Mouse (Mus musculus): ENCODE data around the gene Rb1.

The Rb1 gene

GRCm38 (mm10) chr14:73226346-73226745 is 99.3 kb downstream of the Rb1 start:
- in situ Hi-C loops (cut with MboI; ENCODE audit: unreplicated experiment in 2 of 2), result no loop called here

GRCm38 (mm10) chr14:73222316-73222970 is 103.2 kb downstream of the Rb1 start:
- in situ Hi-C loops (cut with MboI; ENCODE audit: unreplicated experiment in 2 of 2), result no loop called here

DNA sequence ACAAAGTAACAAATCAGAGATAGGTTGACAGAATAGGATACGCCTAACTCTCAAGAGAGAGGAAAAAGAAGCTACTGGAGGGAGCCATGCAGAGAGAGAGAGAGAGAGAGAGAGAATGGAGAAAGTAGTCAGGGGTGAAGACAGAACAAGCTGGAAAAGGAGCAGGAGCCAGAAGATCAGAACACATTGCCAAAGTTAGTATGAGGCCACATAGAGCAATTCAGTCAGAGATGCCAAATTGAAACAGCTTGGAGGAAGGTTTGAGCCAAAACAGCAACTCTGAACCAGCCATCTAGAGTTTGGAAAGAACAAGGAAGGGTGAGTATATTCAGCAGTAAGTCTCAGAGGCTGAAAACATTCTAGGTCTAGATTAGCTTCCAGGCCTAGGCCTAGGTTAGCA is 108.6 kb downstream of the Rb1 start:
- in situ Hi-C loops (cut with MboI; ENCODE audit: unreplicated experiment in 2 of 2), result no loop called here

DNA sequence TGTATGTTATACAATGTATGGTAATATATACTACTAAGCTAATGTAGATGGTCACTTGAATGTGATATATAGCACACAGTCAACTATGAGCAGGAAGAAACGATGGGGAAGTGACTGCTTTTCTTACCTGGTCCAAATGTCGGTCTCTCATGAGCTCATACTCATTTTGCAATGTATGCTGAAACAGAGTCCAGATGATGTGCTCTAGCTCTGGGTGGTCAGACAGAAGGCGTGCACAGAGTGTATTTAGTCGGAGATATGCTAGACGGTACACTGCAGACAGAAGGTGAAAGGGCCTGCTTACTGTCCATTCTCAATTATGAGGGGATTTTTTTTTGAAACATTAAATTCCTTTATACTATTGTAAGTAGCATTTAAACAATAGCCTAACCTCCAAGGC is 114.1 kb downstream of the Rb1 start:
- in situ Hi-C loops (cut with MboI; ENCODE audit: unreplicated experiment in 2 of 2), result no loop called here

DNA sequence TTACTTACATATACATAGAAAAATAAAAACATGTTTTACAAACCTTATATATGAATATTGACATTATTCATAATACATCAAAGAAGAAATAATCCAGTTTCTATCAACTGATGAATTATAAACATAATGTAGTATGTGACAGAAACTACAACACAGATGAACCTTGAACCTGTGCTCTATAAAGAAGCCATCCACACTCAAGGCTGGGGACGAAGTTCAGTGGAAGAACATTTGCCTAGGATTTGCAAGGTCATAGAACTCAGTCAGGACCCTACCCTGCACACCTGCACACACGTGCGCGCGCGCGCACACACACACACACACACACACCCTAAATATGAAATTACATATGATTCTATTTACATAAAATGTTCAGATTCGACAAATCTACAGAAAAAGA is 115.4 kb downstream of the Rb1 start:
- in situ Hi-C loops (cut with MboI; ENCODE audit: unreplicated experiment in 2 of 2), result no loop called here

DNA sequence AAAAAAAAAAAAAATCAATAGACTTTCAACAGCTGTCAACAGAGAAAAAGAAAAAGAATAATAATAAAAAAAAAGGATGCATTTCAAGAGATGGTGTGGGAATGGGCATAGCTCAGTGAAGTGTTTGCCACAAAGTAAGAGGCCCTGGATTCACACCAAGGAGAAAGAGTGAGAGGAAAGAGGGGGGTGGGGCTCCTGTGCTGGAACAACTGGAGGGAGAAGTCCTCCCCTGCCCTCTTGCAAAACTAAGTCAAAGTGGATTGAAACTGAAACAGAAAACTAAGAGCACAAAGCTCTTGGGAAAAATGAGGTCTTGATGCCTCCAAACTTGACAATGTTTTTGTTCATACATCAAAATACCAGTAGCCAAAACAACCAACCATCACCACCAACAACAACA is 116.4 kb downstream of the Rb1 start:
- in situ Hi-C loops (cut with MboI; ENCODE audit: unreplicated experiment in 2 of 2), result no loop called here

- in situ Hi-C loops (cut with MboI; ENCODE audit: unreplicated experiment in 2 of 2), result no loop called here
Measured at GRCm38 (mm10) chr14:73204016-73204415, 121.6 kb downstream of the Rb1 start.

GRCm38 (mm10) chr14:73201447-73201846 is 124.2 kb downstream of the Rb1 start:
- in situ Hi-C loops (cut with MboI; ENCODE audit: unreplicated experiment in 2 of 2), result no loop called here

- in situ Hi-C loops (cut with MboI; ENCODE audit: unreplicated experiment in 2 of 2), result no loop called here
Measured at GRCm38 (mm10) chr14:73199058-73199457, 126.6 kb downstream of the Rb1 start.

GRCm38 (mm10) chr14:73186875-73187274 is 138.7 kb downstream of the Rb1 start:
- in situ Hi-C loops (cut with MboI; ENCODE audit: unreplicated experiment in 2 of 2), result no loop called here

DNA sequence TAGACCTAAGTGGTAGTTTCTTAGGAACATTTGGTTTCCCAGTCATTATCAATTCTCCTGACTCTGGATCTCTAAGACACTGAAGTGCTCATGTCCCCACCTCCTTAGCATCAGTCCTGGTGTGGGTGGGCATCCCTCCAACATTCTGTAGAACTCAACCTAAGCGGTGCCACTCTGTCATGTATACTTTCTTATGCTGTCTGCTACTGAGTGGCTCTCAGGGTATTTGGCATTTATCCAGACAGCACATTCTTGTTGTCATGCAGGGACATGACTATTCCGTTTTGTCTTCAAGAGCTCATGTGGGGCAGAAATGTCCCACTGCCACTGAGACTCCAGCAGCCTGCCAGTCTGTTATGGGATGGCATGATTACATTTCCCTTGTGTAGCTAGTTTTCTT is 144.5 kb downstream of the Rb1 start:
- in situ Hi-C loops (cut with MboI; ENCODE audit: unreplicated experiment in 2 of 2), result no loop called here

GRCm38 (mm10) chr14:73180671-73181070 is 145.0 kb downstream of the Rb1 start:
- in situ Hi-C loops (cut with MboI; ENCODE audit: unreplicated experiment in 2 of 2), result no loop called here

- in situ Hi-C loops (cut with MboI; ENCODE audit: unreplicated experiment in 2 of 2), result no loop called here
Measured at GRCm38 (mm10) chr14:73179221-73179681, 146.4 kb downstream of the Rb1 start.

GRCm38 (mm10) chr14:73177961-73178360 is 147.7 kb downstream of the Rb1 start:
- in situ Hi-C loops (cut with MboI; ENCODE audit: unreplicated experiment in 2 of 2), result no loop called here

DNA sequence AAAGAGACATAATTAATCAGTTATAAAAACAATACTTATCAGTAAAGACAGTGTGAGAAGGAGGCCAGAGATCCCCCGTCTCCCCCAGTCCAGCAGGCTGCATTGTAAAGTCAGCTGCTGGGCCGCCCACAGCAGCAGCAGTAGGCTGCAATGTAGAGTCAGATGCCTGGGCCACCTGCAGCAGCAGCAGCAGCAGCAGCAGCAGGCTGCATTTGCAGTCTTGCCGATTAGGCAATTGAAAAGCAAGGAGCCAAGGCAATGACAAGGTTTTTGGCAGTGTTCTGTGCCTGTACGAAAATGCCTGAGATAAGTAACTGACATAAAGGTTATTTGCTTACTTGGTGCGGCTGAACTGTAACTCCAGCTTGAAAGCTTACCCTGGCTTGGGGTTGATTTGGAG is 149.4 kb downstream of the Rb1 start:
- in situ Hi-C loops (cut with MboI; ENCODE audit: unreplicated experiment in 2 of 2), result no loop called here

DNA sequence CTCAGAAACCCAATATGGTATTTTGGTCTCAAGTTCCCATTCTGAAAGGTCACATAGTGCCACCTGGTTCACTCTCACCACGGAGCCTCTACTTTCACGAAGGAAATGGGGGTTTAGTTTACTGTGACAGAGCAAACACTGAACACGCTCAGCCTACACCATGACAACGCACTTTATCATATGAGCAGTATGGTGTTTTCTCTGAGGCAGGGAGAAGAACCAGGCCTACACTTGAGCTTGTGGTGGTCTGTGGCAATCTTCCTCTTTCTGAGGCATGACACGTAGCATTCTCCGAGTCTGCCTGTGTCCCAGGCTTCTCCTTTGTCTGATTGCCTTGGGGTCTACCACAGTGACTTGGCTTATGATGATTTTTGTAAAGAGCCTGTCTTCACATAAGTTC is 149.8 kb downstream of the Rb1 start:
- in situ Hi-C loops (cut with MboI; ENCODE audit: unreplicated experiment in 2 of 2), result no loop called here

DNA sequence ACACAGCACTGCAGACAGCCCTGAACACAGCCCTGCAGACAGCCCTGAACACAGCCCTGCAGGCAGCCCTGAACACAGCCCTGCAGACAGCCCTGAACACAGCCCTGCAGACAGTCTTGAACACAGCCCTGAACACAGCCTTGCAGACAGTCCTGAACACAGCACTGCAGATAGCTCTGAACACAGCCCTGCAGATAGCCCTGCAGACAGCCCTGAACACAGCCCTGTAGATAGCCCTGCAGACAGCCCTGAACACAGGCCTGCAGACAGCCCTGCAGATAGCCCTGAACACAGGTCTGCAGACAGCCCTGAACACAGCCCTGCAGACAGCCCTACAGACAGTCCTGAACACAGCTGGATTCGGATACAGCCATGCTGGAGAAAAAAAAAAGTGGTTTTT is 150.6 kb downstream of the Rb1 start:
- in situ Hi-C loops (cut with MboI; ENCODE audit: unreplicated experiment in 2 of 2), result no loop called here

DNA sequence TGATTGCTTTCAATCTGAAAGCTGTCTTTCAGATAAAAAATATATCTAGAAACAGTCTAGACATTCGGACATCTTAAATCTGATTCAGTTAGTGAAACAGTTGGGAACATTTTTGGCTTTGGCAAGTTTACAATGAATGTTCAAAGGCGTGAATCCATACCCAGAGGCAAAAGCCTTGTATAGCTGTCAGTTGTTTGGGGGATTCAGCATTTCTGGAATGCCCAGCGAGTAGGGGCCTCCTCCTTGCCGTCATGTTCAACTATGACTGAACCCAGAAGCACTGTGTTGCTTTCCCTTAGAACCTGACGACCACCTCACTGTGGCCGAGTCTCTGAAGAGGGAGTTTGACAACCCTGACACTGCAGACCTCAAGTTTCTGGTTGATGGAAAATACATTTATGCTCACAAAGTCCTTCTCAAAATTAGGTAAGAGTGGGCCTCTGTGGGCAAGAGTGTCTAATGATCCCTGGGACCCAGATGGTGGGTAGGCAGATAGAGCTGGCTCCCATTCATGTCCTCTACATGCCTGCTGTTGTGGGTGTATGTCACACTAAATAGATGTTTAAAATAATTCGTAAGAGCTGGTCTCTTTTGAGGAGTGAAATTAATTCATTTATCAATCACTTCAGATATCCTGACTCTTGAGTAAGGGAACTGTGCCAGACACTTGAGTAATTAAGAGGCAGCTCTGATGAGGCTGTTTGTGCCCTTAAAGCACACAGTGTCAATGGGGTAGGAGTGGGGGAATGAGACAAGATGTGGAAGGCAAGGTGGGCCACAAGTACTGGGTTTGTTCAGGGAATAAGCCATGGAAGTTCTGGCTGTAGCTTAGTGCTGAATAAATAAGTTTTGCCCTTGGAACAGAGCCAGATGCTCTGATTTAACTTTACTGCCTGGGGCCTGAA is 151.3 kb downstream of the Rb1 start:
- in situ Hi-C loops (cut with MboI; ENCODE audit: unreplicated experiment in 2 of 2), result no loop called here

DNA sequence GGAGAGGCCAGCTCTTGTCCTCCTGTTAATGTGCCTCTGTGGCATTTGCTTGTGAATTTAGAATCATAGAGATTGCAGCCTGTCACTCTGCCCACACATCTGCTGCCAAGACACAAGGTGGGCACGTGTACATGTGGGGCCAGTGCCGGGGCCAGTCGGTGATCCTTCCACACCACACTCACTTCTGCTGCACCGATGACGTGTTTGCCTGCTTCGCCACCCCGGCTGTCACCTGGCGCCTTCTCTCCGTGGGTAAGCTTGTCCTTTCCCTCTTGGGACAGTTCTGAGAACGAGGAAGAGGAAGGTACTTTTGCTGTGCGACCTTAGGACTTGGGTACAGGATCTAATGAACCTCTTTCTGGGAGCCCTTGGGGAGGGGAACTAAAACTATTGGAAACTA is 152.0 kb downstream of the Rb1 start:
- in situ Hi-C loops (cut with MboI; ENCODE audit: unreplicated experiment in 2 of 2), result no loop called here

DNA sequence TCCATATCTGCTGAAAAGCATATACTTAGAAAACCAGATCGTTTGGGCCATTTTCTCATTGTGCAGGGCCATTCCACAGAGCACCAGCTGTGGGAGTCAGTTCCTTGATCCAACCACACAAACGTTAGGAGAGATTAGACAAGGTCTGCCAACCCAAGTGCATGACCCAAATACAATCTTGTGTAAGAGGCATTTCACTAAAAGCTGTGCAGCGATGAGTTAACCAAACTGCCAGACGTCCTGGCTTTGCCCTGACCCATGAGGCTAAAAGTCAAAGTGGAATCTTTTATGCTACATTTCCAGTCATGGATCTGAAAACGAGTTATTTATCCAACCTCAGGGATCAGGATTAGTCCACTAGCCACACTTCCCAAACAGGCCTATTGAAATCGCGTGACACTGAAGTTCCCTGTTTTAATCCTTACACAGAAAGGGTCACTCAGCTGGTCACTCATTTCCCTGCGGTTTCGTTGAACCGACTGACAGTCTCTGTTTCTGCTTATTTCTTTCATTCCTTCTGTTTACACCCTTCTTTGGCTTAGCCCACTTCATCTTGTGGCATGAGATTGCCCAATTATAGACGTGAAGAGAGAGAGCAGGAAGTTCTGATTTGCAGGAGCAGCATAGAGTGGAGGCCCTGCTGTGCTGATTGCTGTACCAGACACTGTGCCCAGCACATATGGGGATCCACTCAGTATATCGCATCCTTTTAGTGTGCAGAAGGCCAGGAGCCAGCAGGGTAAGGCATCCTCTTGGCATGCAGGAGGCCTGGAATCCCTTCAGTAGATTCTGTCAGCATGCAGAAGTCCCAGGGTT is 153.2 kb downstream of the Rb1 start:
- in situ Hi-C loops (cut with MboI; ENCODE audit: unreplicated experiment in 2 of 2), result no loop called here
